Comparison of ENCODE assay signal across 7 mouse cellular contexts in genomic region chr10:92163071-92163504, GRCm38 (mm10).
DNase-seq lines count a peak whose midpoint lies in the region; ATAC-seq and TF ChIP-seq lines count a peak whose summit lies in the region.

No protein-coding gene starts in this region.

- intact Hi-C loops in gastrocnemius, postnatal 14 days (cut with DNase I; ENCODE audit: low total_unique reads): no loop called here

- no peak for TF ChIP-seq CTCF in lung, embryonic 14.5 days (IDR thresholded peaks at IDR 0.05; ENCODE audit: low read depth)
- no peak for TF ChIP-seq CTCF in stomach, postnatal 0 days (IDR thresholded peaks at IDR 0.05; ENCODE audit: low read depth)

- no peaks in the 10 kb centered on the region for H3K36me3 ChIP-seq in lung, embryonic 14.5 days (ENCODE audit: insufficient read depth)
- H3K36me3 ChIP-seq in forebrain, embryonic 12.5 days (replicated peaks): no peaks in the 10 kb centered on the region
- no peaks in the 10 kb centered on the region for H3K36me3 ChIP-seq in limb, embryonic 13.5 days
- no peaks in the 10 kb centered on the region for H3K36me3 ChIP-seq in stomach, postnatal 0 days (ENCODE audit: control insufficient read depth, insufficient read depth, low read length)

- H3K27me3 ChIP-seq in lung, embryonic 14.5 days (ENCODE audit: insufficient read depth, low read length): peaks cover 13% of the 10 kb centered on the region; the same call in 1 of the 2 replicates
- H3K27me3 ChIP-seq in forebrain, embryonic 12.5 days: peaks cover 21% of the 10 kb centered on the region
- H3K27me3 ChIP-seq in limb, embryonic 13.5 days: peaks cover 24% of the 10 kb centered on the region
- H3K27me3 ChIP-seq in stomach, postnatal 0 days (ENCODE audit: control insufficient read depth, insufficient read depth, low read length): no peaks in the 10 kb centered on the region

- H3K27ac ChIP-seq in lung, embryonic 14.5 days (ENCODE audit: low read depth): no peak overlapping the region
- H3K27ac ChIP-seq in forebrain, embryonic 12.5 days: peak overlapping the region; percentile 94
- no peak overlapping the region for H3K27ac ChIP-seq in limb, embryonic 13.5 days
- no peak overlapping the region for H3K27ac ChIP-seq in stomach, postnatal 0 days (replicated peaks)

- no peak for TF ChIP-seq EP300 in stomach, postnatal 0 days (optimal IDR thresholded peaks at IDR 0.05)

- H3K9ac ChIP-seq in lung, embryonic 14.5 days: no peak overlapping the region
- peak overlapping the region; percentile 75 for H3K9ac ChIP-seq in forebrain, embryonic 12.5 days
- H3K9ac ChIP-seq in limb, embryonic 13.5 days: peak overlapping the region; percentile 65
- H3K9ac ChIP-seq in stomach, postnatal 0 days (ENCODE audit: low read length): no peak overlapping the region

- peak; percentile 31 for DNase-seq in lung, embryonic 14.5 days
- no peak for DNase-seq in lung, adult 18-20 months
- DNase-seq in stomach, postnatal 0 days (ENCODE audit: low spot score): no peak
- no peak for DNase-seq in adrenal gland, postnatal 25 days
- DNase-seq in gastrocnemius, postnatal 14 days: no peak

- peak overlapping the region; percentile 36 for H3K4me3 ChIP-seq in lung, embryonic 14.5 days (ENCODE audit: low read depth, low read length)
- H3K4me3 ChIP-seq in forebrain, embryonic 12.5 days (replicated peaks): peak overlapping the region; percentile 53
- peak overlapping the region; percentile 49 for H3K4me3 ChIP-seq in limb, embryonic 13.5 days
- H3K4me3 ChIP-seq in stomach, postnatal 0 days (ENCODE audit: low read depth, low read length): peak overlapping the region; percentile 27; the same call in 1 of the 2 replicates

- no peak for ATAC-seq in lung, embryonic 14.5 days (ENCODE audit: insufficient read depth)
- ATAC-seq in forebrain, embryonic 12.5 days (ENCODE audit: low FRiP score): peak; percentile 69
- no peak for ATAC-seq in limb, embryonic 13.5 days (ENCODE audit: low FRiP score, low read depth)
- ATAC-seq in stomach, postnatal 0 days (ENCODE audit: low FRiP score, low TSS enrichment): no peak

- H3K4me2 ChIP-seq in lung, embryonic 14.5 days: peak overlapping the region; percentile 73
- peak overlapping the region; percentile 70 for H3K4me2 ChIP-seq in forebrain, embryonic 12.5 days
- peak overlapping the region; percentile 86 for H3K4me2 ChIP-seq in limb, embryonic 13.5 days (replicated peaks)
- H3K4me2 ChIP-seq in stomach, postnatal 0 days (replicated peaks; ENCODE audit: low read depth): peak overlapping the region; percentile 57; the same call in 1 of the 2 replicates

- 2% methylated on average over 7 of the region's 7 CpGs for WGBS in lung, embryonic 14.5 days
- WGBS in forebrain, embryonic 12.5 days: 0% methylated on average over 7 of the region's 7 CpGs
- 10% methylated on average over 7 of the region's 7 CpGs for WGBS in limb, embryonic 13.5 days
- 10% methylated on average over 7 of the region's 7 CpGs for WGBS in stomach, postnatal 0 days

- no peaks in the 10 kb centered on the region for H3K9me3 ChIP-seq in lung, embryonic 14.5 days (ENCODE audit: low read depth, low read length)
- no peaks in the 10 kb centered on the region for H3K9me3 ChIP-seq in forebrain, embryonic 12.5 days
- no peaks in the 10 kb centered on the region for H3K9me3 ChIP-seq in limb, embryonic 13.5 days
- H3K9me3 ChIP-seq in stomach, postnatal 0 days (ENCODE audit: control insufficient read depth, low read length): no peaks in the 10 kb centered on the region

- H3K4me1 ChIP-seq in lung, embryonic 14.5 days (ENCODE audit: insufficient read depth): no peaks in the 10 kb centered on the region
- peaks cover 16% of the 10 kb centered on the region for H3K4me1 ChIP-seq in forebrain, embryonic 12.5 days
- H3K4me1 ChIP-seq in limb, embryonic 13.5 days: peaks cover 21% of the 10 kb centered on the region; the same call in 1 of the 2 replicates
- H3K4me1 ChIP-seq in stomach, postnatal 0 days (replicated peaks; ENCODE audit: control insufficient read depth, insufficient read depth): no peaks in the 10 kb centered on the region

Comparison
In these comparisons a context has a peak if more than half of its experiments do, and no peak if none do; other contexts are left out.
1. H3K9ac ChIP-seq: peak in forebrain, embryonic 12.5 days (single experiment) and limb, embryonic 13.5 days (single experiment); none in lung, embryonic 14.5 days (single experiment) and stomach, postnatal 0 days (single experiment).
2. Peak in every context shown above with its lines, with median percentiles within 50 percentile points of each other: H3K4me2 ChIP-seq and H3K4me3 ChIP-seq.